Mouse (Mus musculus) spleen, embryonic (tissue): ENCODE measurements around the gene Borcs5.

Experiments
- CTCF ChIA-PET: fragments of 350-600 bp; sonication (Branson Sonifier 250); formaldehyde crosslinking; loops from one replicate; lab custom pipeline; 2022; lab: Charles Lee

Gene Borcs5

GRCm38 (mm10) chr6:134716168-134716587, 76.9 kb downstream of the Borcs5 start:
- CTCF ChIA-PET = no interaction called here

- CTCF ChIA-PET = no interaction called here
Measured at GRCm38 (mm10) chr6:134717886-134718667, 78.8 kb downstream of the Borcs5 start.

GRCm38 (mm10) chr6:134718668-134719065, 79.4 kb downstream of the Borcs5 start:
- CTCF ChIA-PET = no interaction called here

- CTCF ChIA-PET = no interaction called here
Measured at GRCm38 (mm10) chr6:134719156-134719555, 79.8 kb downstream of the Borcs5 start.

- CTCF ChIA-PET = no interaction called here
Measured at GRCm38 (mm10) chr6:134720150-134720549, 80.8 kb downstream of the Borcs5 start.

GRCm38 (mm10) chr6:134721729-134722269, 82.5 kb downstream of the Borcs5 start:
- CTCF ChIA-PET = no interaction called here

GRCm38 (mm10) chr6:134722906-134723305, 83.6 kb downstream of the Borcs5 start:
- CTCF ChIA-PET = no interaction called here

GRCm38 (mm10) chr6:134723326-134723725, 84.0 kb downstream of the Borcs5 start:
- CTCF ChIA-PET = no interaction called here

- CTCF ChIA-PET = interaction anchor here (0.7 kb wide), 1 partner anchor 47 kb away, joined by 3 read pairs; no protein-coding TSS in a partner anchor
Measured at GRCm38 (mm10) chr6:134723833-134724553, 84.7 kb downstream of the Borcs5 start.

- CTCF ChIA-PET = no interaction called here
Measured at GRCm38 (mm10) chr6:134725406-134725805, 86.1 kb downstream of the Borcs5 start.

- CTCF ChIA-PET = no interaction called here
Measured at GRCm38 (mm10) chr6:134730978-134731377, 91.7 kb downstream of the Borcs5 start.

- CTCF ChIA-PET = no interaction called here
Measured at GRCm38 (mm10) chr6:134732813-134733212, 93.5 kb downstream of the Borcs5 start.

GRCm38 (mm10) chr6:134733800-134734221, 94.5 kb downstream of the Borcs5 start:
- CTCF ChIA-PET = no interaction called here

- CTCF ChIA-PET = interaction anchor here (0.6 kb wide), 1 partner anchor 40 kb away, joined by 3 read pairs; no protein-coding TSS in a partner anchor
Measured at GRCm38 (mm10) chr6:134736853-134737252, 97.5 kb downstream of the Borcs5 start.

GRCm38 (mm10) chr6:134743568-134743967, 104.3 kb downstream of the Borcs5 start:
- CTCF ChIA-PET = no interaction called here

GRCm38 (mm10) chr6:134745876-134746275, 106.6 kb downstream of the Borcs5 start:
- CTCF ChIA-PET = interaction anchor here (1.2 kb wide), 1 partner anchor 18 kb away, joined by 4 read pairs; no protein-coding TSS in a partner anchor

- CTCF ChIA-PET = no interaction called here
Measured at GRCm38 (mm10) chr6:134748126-134748525, 108.8 kb downstream of the Borcs5 start.

- CTCF ChIA-PET = interaction anchor here (0.6 kb wide), 1 partner anchor 84 kb away, joined by 3 read pairs; no protein-coding TSS in a partner anchor
Measured at GRCm38 (mm10) chr6:134751087-134751486, 111.8 kb downstream of the Borcs5 start.

GRCm38 (mm10) chr6:134751883-134752647, 112.8 kb downstream of the Borcs5 start:
- CTCF ChIA-PET = interaction anchor here (0.7 kb wide), 1 partner anchor 491 kb away, joined by 13 read pairs; no protein-coding TSS in a partner anchor

- CTCF ChIA-PET = no interaction called here
Measured at GRCm38 (mm10) chr6:134753412-134753811, 114.1 kb downstream of the Borcs5 start.

GRCm38 (mm10) chr6:134753858-134754257, 114.5 kb downstream of the Borcs5 start:
- CTCF ChIA-PET = no interaction called here
